Mouse (Mus musculus): ENCODE measurements around the gene Rad52. TPM values are rescaled to one million over a fixed set of nuclear protein-coding genes. Genes with fewer than 3 reads are reported as not detected.

The Rad52 gene
- polyA plus RNA-seq, 1 experiment from 2014 or later, result 22.3 TPM

DNA sequence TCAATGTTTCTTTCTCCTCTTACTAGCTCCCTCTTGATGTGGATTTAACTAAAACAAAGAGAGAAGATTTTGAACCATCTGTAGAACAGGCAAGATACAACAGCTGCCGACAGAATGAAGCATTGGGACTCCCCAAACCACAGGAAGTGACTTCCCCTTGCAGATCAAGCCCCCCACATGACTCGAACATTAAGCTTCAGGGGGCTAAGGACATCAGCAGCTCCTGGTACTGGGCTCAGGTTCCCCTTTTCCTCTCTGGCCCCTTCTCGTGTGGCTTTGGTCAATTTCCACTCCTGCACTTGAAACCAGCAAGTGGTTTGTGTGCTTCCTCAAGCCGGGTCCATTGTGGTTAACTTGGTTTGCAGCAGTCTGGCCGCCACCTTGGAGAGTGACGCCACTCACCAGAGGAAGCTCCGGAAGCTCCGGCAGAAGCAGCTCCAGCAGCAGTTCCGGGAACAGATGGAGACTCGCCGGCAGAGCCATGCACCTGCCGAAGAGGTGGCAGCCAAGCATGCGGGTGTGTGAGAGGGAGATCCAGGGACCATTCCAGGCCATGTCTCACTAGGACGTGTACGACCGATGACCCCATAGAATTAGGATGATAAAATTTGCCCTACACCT lies 16.2 kb downstream of the Rad52 start:
- 87% methylated on average over 16 of the region's 16 CpGs for WGBS
- Histone ChIP-seq H3K4me1 (no peaks in the 10 kb centered on the region), H3K36me3 (ENCODE audit: poor library complexity, severe bottlenecking) (peaks cover 85% of the 10 kb centered on the region), H3K9ac (no peak overlapping the region), H3K27ac (no peak overlapping the region), H3K9me3 (replicated peaks) (no peaks in the 10 kb centered on the region), H3K27me3 (no peaks in the 10 kb centered on the region), H3K4me2 (no peak overlapping the region), H3K4me3 (no peak overlapping the region)
- ATAC-seq, result no peak

DNA sequence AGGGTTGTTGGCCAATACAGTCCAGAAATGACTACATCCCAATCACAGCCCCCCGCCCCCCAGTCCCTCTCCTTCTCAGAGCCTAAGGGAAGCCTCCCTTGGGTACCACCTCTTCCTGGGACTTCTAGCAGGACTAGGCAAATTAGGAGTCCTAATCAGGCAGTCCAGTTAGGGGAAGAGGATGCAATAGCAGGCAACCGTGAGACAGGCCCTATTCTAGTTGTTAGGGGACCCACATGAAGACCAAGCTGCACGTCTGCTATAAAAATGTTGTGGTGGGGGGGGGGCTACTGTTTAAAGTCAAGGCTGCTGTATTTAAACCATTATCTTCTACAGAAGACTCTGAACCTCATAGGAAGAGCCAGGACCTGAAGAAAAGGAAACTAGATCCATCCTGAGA lies 19.6 kb downstream of the Rad52 start:
- 91% methylated on average over 3 of the region's 3 CpGs for WGBS
- H3K9me3 ChIP-seq (replicated peaks), result no peaks in the 10 kb centered on the region
- no peak overlapping the region for H3K27ac ChIP-seq
- H3K4me1 ChIP-seq, result no peaks in the 10 kb centered on the region
- ATAC-seq, result no peak
- H3K27me3 ChIP-seq, result no peaks in the 10 kb centered on the region
- no peak overlapping the region for H3K4me2 ChIP-seq
- H3K36me3 ChIP-seq (ENCODE audit: poor library complexity, severe bottlenecking), result peaks cover 86% of the 10 kb centered on the region
- no peak overlapping the region for H3K4me3 ChIP-seq
- H3K9ac ChIP-seq, result no peak overlapping the region

DNA sequence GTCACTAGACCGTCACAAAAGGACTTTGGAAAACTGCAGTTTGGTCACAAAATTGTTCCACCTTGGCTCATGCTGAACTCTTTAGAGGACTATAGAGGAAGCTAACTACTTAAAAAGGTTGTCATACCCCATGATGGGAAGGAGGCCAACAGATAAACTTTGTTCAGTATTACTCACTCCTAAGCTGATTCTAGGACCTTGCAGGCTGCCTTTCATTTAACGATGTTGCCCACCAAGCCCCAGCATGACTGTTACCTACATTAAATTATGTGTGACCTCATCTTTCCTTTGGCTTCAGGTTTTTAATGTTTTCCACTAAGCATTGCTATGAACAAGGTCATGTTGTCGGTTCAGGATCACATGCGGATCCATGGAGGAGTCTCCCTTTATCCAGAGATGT lies 20.0 kb downstream of the Rad52 start:
- 94% methylated on average over 4 of the region's 4 CpGs for WGBS
- Histone ChIP-seq H3K36me3 (ENCODE audit: poor library complexity, severe bottlenecking) (peaks cover 87% of the 10 kb centered on the region), H3K27me3 (no peaks in the 10 kb centered on the region), H3K4me2 (no peak overlapping the region), H3K4me1 (no peaks in the 10 kb centered on the region), H3K27ac (no peak overlapping the region), H3K9me3 (replicated peaks) (no peaks in the 10 kb centered on the region), H3K4me3 (no peak overlapping the region), H3K9ac (no peak overlapping the region)
- no peak for ATAC-seq

DNA sequence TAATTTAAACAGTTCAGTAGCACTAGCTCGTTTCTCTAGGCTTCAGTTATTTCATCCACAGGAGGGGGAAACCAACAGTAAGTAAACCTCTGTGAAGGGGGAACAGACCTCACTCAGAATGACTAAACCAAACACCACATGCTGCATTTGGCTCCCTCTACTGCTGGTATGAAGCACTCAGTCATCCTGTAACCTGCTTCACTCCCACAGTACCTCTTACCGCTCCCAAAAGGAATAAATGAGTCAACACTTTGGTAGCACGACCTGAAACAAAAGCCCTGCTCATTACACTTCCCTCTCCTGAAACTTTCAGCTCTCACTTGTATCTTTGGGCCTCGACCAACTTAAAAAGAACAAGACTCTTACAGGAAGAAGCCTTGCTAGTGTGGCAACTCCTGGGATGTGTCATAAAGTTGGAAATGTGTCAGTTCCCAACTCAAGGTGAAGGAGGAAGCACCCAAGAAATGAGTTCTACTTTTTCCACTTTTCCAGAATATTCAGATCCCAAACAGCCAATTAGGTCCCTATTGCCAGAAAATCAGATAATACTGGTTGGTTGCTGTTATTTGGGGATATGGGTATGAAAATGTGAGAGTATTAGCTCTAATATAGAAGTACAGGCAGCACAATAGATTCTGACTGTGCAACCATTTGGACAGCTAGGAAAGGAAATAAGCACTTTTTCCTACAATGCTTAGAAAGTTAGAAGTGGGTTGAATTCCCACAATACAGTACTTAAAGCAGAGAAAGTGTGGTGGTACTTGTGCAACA lies 21.9 kb downstream of the Rad52 start:
- 53% methylated on average over 4 of the region's 4 CpGs for WGBS
- no peaks in the 10 kb centered on the region for H3K27me3 ChIP-seq
- no peaks in the 10 kb centered on the region for H3K4me1 ChIP-seq
- 0 out of 2 replicates have a peak, but pooled peaks have one; percentile 50 for ATAC-seq
- H3K9me3 ChIP-seq (replicated peaks), result no peaks in the 10 kb centered on the region
- no peak overlapping the region for H3K27ac ChIP-seq
- no peak overlapping the region for H3K4me3 ChIP-seq
- peaks cover 88% of the 10 kb centered on the region for H3K36me3 ChIP-seq (ENCODE audit: poor library complexity, severe bottlenecking)
- H3K9ac ChIP-seq, result no peak overlapping the region
- no peak overlapping the region for H3K4me2 ChIP-seq

Other genes starting within 250 kb of the Rad52 start
- 30.1 and 31.3 TPM in 2 replicates for gene Erc1, start 54.5 kb upstream of the Rad52 start, polyA plus RNA-seq (2015; fragmentation: Nextera tagmentation; extraction: Ambion mirVana)
- gene Wnk1, start 136.0 kb downstream of the Rad52 start, polyA plus RNA-seq (2015; fragmentation: Nextera tagmentation; extraction: Ambion mirVana), result 59.2 and 61.2 TPM in 2 replicates
- gene Ninj2, start 190.7 kb downstream of the Rad52 start, polyA plus RNA-seq (2015; fragmentation: Nextera tagmentation; extraction: Ambion mirVana), result not detected in 2 replicates